Mouse (Mus musculus) layer of hippocampus, adult 2 months (tissue): ENCODE data around the gene Sik3. TPM values are rescaled to one million over a fixed set of nuclear protein-coding genes. Genes with fewer than 3 reads are reported as not detected.
A peak's percentile ranks its signal among the peaks of the same experiment; 100 is the strongest.

Experiments
- DNase-seq, 2 experiments: peaks; one replicate each; pipeline ENCODE4 v3.0.0; 2022; ENCODE audit warnings: low spot score in 2 of 2
- H3K27ac ChIP-seq: fragments of 200-600 bp; 2 replicates; pipeline ENCODE4 v1.8.1; 2022
- H3K4me3 ChIP-seq: fragments of 200-600 bp; 2 replicates; pipeline ENCODE4 v1.8.1; 2022; ENCODE audit warnings: mild to moderate bottlenecking
- CTCF ChIP-seq: fragments of 200-600 bp; conservative IDR thresholded peaks from 2 replicates; pipeline ENCODE4 v1.8.1; 2022; ENCODE audit warnings: antibody characterized with exemption, mild to moderate bottlenecking, moderate library complexity
- total RNA-seq, 2 experiments: library from RNA; stranded (reverse); gene quantifications; 2 replicates each; pipeline ENCODE4 v1.2.3; 2021

Sik3 gene
- total RNA-seq, 2 experiments from 2014 or later, result 133 to 141 TPM

GRCm38 (mm10) chr9:46185191-46185590, 172.6 kb downstream of the Sik3 start:
- Histone ChIP-seq H3K27ac (no peak overlapping the region), H3K4me3 (no peak overlapping the region)
- DNase-seq, result no peak
- TF ChIP-seq CTCF, result peak; percentile 80

GRCm38 (mm10) chr9:46186387-46186786, 173.8 kb downstream of the Sik3 start:
- Histone ChIP-seq H3K27ac (no peak overlapping the region), H3K4me3 (no peak overlapping the region)
- no peak for DNase-seq
- TF ChIP-seq CTCF, result peak; percentile 73

- TF ChIP-seq CTCF, result no peak
- Histone ChIP-seq H3K27ac (peak overlapping the region; percentile 28), H3K4me3 (no peak overlapping the region)
- no peak for DNase-seq
Observed at GRCm38 (mm10) chr9:46188370-46188769, 175.8 kb downstream of the Sik3 start.

- no peak for TF ChIP-seq CTCF
- H3K27ac ChIP-seq, result peak overlapping the region; percentile 43; the same call in 1 of the 2 replicates
- DNase-seq, result no peak
- H3K4me3 ChIP-seq, result no peak overlapping the region
Observed at GRCm38 (mm10) chr9:46188956-46189355, 176.3 kb downstream of the Sik3 start.

- peak overlapping the region; percentile 43; the same call in 1 of the 2 replicates for H3K27ac ChIP-seq
- peak; percentile 28; the same call in 1 of the 2 replicates for TF ChIP-seq CTCF
- no peak for DNase-seq
- H3K4me3 ChIP-seq, result no peak overlapping the region
Observed at GRCm38 (mm10) chr9:46189381-46189780, 176.8 kb downstream of the Sik3 start.

GRCm38 (mm10) chr9:46191234-46191633, 178.6 kb downstream of the Sik3 start:
- Histone ChIP-seq H3K27ac (peak overlapping the region; percentile 29; the same call in 1 of the 2 replicates), H3K4me3 (no peak overlapping the region)
- no peak for TF ChIP-seq CTCF
- no peak for DNase-seq

- peak overlapping the region; percentile 29; the same call in 1 of the 2 replicates for H3K27ac ChIP-seq
- H3K4me3 ChIP-seq, result no peak overlapping the region
- DNase-seq, result peak; percentile 42
- peak; percentile 82 for TF ChIP-seq CTCF
Observed at GRCm38 (mm10) chr9:46191644-46192043, 179.0 kb downstream of the Sik3 start.

GRCm38 (mm10) chr9:46192642-46193041, 180.0 kb downstream of the Sik3 start:
- Histone ChIP-seq H3K27ac (no peak overlapping the region), H3K4me3 (no peak overlapping the region)
- TF ChIP-seq CTCF, result no peak
- DNase-seq, result no peak

- no peak for DNase-seq
- TF ChIP-seq CTCF, result no peak
- Histone ChIP-seq H3K4me3 (no peak overlapping the region), H3K27ac (no peak overlapping the region)
Observed at GRCm38 (mm10) chr9:46194809-46195208, 182.2 kb downstream of the Sik3 start.

GRCm38 (mm10) chr9:46196699-46197169, 184.1 kb downstream of the Sik3 start:
- no peak for TF ChIP-seq CTCF
- H3K4me3 ChIP-seq, result no peak overlapping the region
- peak overlapping the region; percentile 20; the same call in 1 of the 2 replicates for H3K27ac ChIP-seq
- DNase-seq, result no peak

GRCm38 (mm10) chr9:46198461-46198860, 185.8 kb downstream of the Sik3 start:
- no peak for TF ChIP-seq CTCF
- DNase-seq, result peak; percentile 41 to 55
- H3K4me3 ChIP-seq, result no peak overlapping the region
- H3K27ac ChIP-seq, result peak overlapping the region; percentile 16

- Histone ChIP-seq H3K27ac (peak overlapping the region; percentile 16; the same call in 1 of the 2 replicates), H3K4me3 (no peak overlapping the region)
- DNase-seq, result no peak
- no peak for TF ChIP-seq CTCF
Observed at GRCm38 (mm10) chr9:46198936-46199335, 186.3 kb downstream of the Sik3 start.

- H3K4me3 ChIP-seq, result no peak overlapping the region
- peak overlapping the region; percentile 16; the same call in 1 of the 2 replicates for H3K27ac ChIP-seq
- TF ChIP-seq CTCF, result no peak
- DNase-seq, result no peak
Observed at GRCm38 (mm10) chr9:46199609-46200008, 187.0 kb downstream of the Sik3 start.

- H3K4me3 ChIP-seq, result no peak overlapping the region
- no peak for TF ChIP-seq CTCF
- DNase-seq, result no peak
- no peak overlapping the region for H3K27ac ChIP-seq
Observed at GRCm38 (mm10) chr9:46206834-46207500, 194.3 kb downstream of the Sik3 start.
